In the genomic region with DNA sequence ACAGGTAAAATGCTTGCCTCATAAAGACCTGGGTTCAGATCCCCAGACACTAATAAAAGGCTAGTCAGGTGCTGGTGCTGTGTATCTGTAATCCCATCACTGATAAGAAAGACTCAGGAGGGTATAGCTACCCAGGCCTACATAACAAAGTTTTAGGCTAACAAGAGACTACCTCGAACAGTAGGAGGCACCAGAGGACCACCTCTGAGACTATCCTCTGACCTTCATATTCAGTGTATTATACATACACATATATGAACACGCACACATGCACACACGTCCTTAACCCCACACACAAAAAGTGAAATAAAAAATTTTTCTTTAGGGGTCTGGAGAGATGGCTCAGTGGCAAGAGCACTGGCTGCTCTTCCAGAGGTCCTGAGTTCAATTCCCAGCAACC, we compare ENCODE assay signal across 20 mouse cellular contexts. TPM values are rescaled to one million over a fixed set of nuclear protein-coding genes. Genes with fewer than 3 reads are reported as not detected.
DNase-seq lines count a peak whose midpoint lies in the region; ATAC-seq and TF ChIP-seq lines count a peak whose summit lies in the region.
"Had no signal": no experiment of that assay in that cellular context is flagged by ENCODE, and none has a peak within 500 bp of the region (broad histone marks: within the 10 kb centered on the region; RNA-seq: fewer than 3 reads in every experiment).

No protein-coding gene starts in this region.

- H3K4me1 ChIP-seq in neural tube, embryonic 15.5 days = peaks cover 12% of the 10 kb centered on the region
- peaks cover 6% of the 10 kb centered on the region; the same call in 1 of the 2 replicates for H3K4me1 ChIP-seq in heart, embryonic 11.5 days (ENCODE audit: control insufficient read depth, insufficient read depth, low read length)
- H3K4me1 ChIP-seq: hindbrain, embryonic 15.5 days had no signal

- no peaks in the 10 kb centered on the region for H3K36me3 ChIP-seq in neural tube, embryonic 15.5 days
- H3K36me3 ChIP-seq in heart, embryonic 11.5 days (ENCODE audit: control insufficient read depth, insufficient read depth, low read length) = no peaks in the 10 kb centered on the region
- H3K36me3 ChIP-seq: embryonic facial prominence, embryonic 12.5 days; forebrain, embryonic 10.5 days; hindbrain, embryonic 15.5 days; neural tube, embryonic 13.5 days had no signal

- no peaks in the 10 kb centered on the region for H3K9me3 ChIP-seq in neural tube, embryonic 15.5 days (replicated peaks)
- no peaks in the 10 kb centered on the region for H3K9me3 ChIP-seq in heart, embryonic 11.5 days (replicated peaks; ENCODE audit: control insufficient read depth, low read length)
- H3K9me3 ChIP-seq: embryonic facial prominence, embryonic 12.5 days; forebrain, embryonic 10.5 days; hindbrain, embryonic 15.5 days; neural tube, embryonic 13.5 days had no signal

- ATAC-seq in neural tube, embryonic 15.5 days (ENCODE audit: low FRiP score) = no peak
- no peak for ATAC-seq in heart, embryonic 11.5 days (replicated peaks; ENCODE audit: insufficient number of reproducible peaks, low FRiP score, low TSS enrichment)
- ATAC-seq: midbrain, embryonic 16.5 days had no signal

- WGBS in neural tube, embryonic 15.5 days = 88% methylated on average over 3 of the region's 3 CpGs
- WGBS in heart, embryonic 11.5 days (ENCODE audit: insufficient replicate concordance) = 75% methylated on average over 3 of the region's 3 CpGs

- H3K4me2 ChIP-seq in neural tube, embryonic 15.5 days = no peak overlapping the region
- no peak overlapping the region for H3K4me2 ChIP-seq in heart, embryonic 11.5 days
- H3K4me2 ChIP-seq: embryonic facial prominence, embryonic 12.5 days; hindbrain, embryonic 15.5 days; neural tube, embryonic 13.5 days had no signal

- TF ChIP-seq CTCF in layer of hippocampus, adult 2 months (conservative IDR thresholded peaks at IDR 0.05) = peak; percentile 49; the same call in 1 of the 2 replicates

- no peak overlapping the region for H3K4me3 ChIP-seq in layer of hippocampus, adult 2 months
- no peak overlapping the region for H3K4me3 ChIP-seq in neural tube, embryonic 15.5 days (replicated peaks)
- H3K4me3 ChIP-seq in heart, embryonic 11.5 days (ENCODE audit: low read depth, low read length) = no peak overlapping the region
- H3K4me3 ChIP-seq: embryonic facial prominence, embryonic 12.5 days; forebrain, embryonic 10.5 days; hindbrain, embryonic 15.5 days; neural tube, embryonic 13.5 days had no signal

- no peak overlapping the region for H3K9ac ChIP-seq in neural tube, embryonic 15.5 days (replicated peaks)
- H3K9ac ChIP-seq in heart, embryonic 11.5 days (ENCODE audit: low read depth, low read length) = no peak overlapping the region
- H3K9ac ChIP-seq: embryonic facial prominence, embryonic 12.5 days; hindbrain, embryonic 15.5 days; neural tube, embryonic 13.5 days had no signal

- DNase-seq in layer of hippocampus, adult 2 months (ENCODE audit: low spot score in 2 of 2) = no peak
- no peak for DNase-seq in layer of hippocampus, postnatal 10 days (ENCODE audit: low spot score in 2 of 2)
- peak; percentile 21 to 29 for DNase-seq in spleen, postnatal 36 days (ENCODE audit: low spot score in 2 of 2)
- no peak for DNase-seq in spleen, postnatal 14 days (ENCODE audit: low spot score in 2 of 2)
- DNase-seq in T-cell, adult 2 months (ENCODE audit: low spot score) = peak; percentile 23
- DNase-seq in thymus, postnatal 36 days = peak; percentile 35 to 37
- DNase-seq: adrenal gland, postnatal 36 days; cerebellum, postnatal 25 days; heart, postnatal 10 days; kidney, postnatal 10 days; layer of hippocampus, postnatal 36 days had no signal

- H3K27ac ChIP-seq in layer of hippocampus, adult 2 months = no peak overlapping the region
- no peak overlapping the region for H3K27ac ChIP-seq in neural tube, embryonic 15.5 days (replicated peaks)
- H3K27ac ChIP-seq in heart, embryonic 11.5 days (ENCODE audit: low read depth, low read length) = no peak overlapping the region
- H3K27ac ChIP-seq: embryonic facial prominence, embryonic 12.5 days; forebrain, embryonic 10.5 days; hindbrain, embryonic 15.5 days; macrophage; neural tube, embryonic 13.5 days had no signal

- no peaks in the 10 kb centered on the region for H3K27me3 ChIP-seq in neural tube, embryonic 15.5 days (replicated peaks)
- H3K27me3 ChIP-seq in heart, embryonic 11.5 days (ENCODE audit: control insufficient read depth, insufficient read depth, low read length) = no peaks in the 10 kb centered on the region
- H3K27me3 ChIP-seq: embryonic facial prominence, embryonic 12.5 days; hindbrain, embryonic 15.5 days; neural tube, embryonic 13.5 days had no signal

RNA-seq across cellular contexts. Expression of a gene that starts 2.8 kb away (rescaled TPM):
- 1 to 10 TPM; 1.9 to 2.0 TPM for total RNA-seq in layer of hippocampus, adult 2 months (2021)
- 1 to 10 TPM; 2.3 to 2.4 TPM for total RNA-seq in layer of hippocampus, postnatal 10 days (2021)
- 6.0 and 7.1 TPM in 2 replicates for polyA plus RNA-seq in neural tube, embryonic 15.5 days (2015; fragmentation: Nextera tagmentation; extraction: Ambion mirVana)
- 7.6 and 8.5 TPM in 2 replicates for polyA plus RNA-seq in heart, embryonic 11.5 days (2014; fragmentation: Nextera tagmentation; extraction: Ambion mirVana)

RNA-seq across cellular contexts. Expression of a gene that starts 11.5 kb away (rescaled TPM):
- under 1 TPM in 1 of 2 experiments, not detected in 1; 0.23 TPM for total RNA-seq in layer of hippocampus, adult 2 months (2021)
- under 1 TPM in 1 of 2 experiments, not detected in 1; 0.27 TPM for total RNA-seq in layer of hippocampus, postnatal 10 days (2021)
- not detected in 2 replicates for polyA plus RNA-seq in neural tube, embryonic 15.5 days (2015; fragmentation: Nextera tagmentation; extraction: Ambion mirVana)
- polyA plus RNA-seq in heart, embryonic 11.5 days (2014; fragmentation: Nextera tagmentation; extraction: Ambion mirVana) = 0.20 TPM in 1 of 2 replicates, not detected in the other
- polyA plus RNA-seq: forebrain, embryonic 10.5 days; hindbrain, embryonic 15.5 days; limb, embryonic 11.5 days; macrophage; midbrain, embryonic 16.5 days; neural tube, embryonic 13.5 days had no signal

RNA-seq across cellular contexts. Expression of a gene that starts 20.3 kb away (rescaled TPM):
- 10 to 100 TPM; 31.2 to 32.0 TPM for total RNA-seq in layer of hippocampus, adult 2 months (2021)
- 10 to 100 TPM; 35.3 to 35.8 TPM for total RNA-seq in layer of hippocampus, postnatal 10 days (2021)
- 46.3 and 48.9 TPM in 2 replicates for polyA plus RNA-seq in neural tube, embryonic 15.5 days (2015; fragmentation: Nextera tagmentation; extraction: Ambion mirVana)
- polyA plus RNA-seq in heart, embryonic 11.5 days (2014; fragmentation: Nextera tagmentation; extraction: Ambion mirVana) = 31.6 and 31.8 TPM in 2 replicates

RNA-seq across cellular contexts. Expression of a gene that starts 20.4 kb away (rescaled TPM):
- total RNA-seq in layer of hippocampus, adult 2 months (2021) = 100 to 1,000 TPM; 178 to 179 TPM
- 100 to 1,000 TPM; 138 to 144 TPM for total RNA-seq in layer of hippocampus, postnatal 10 days (2021)
- 133 and 140 TPM in 2 replicates for polyA plus RNA-seq in neural tube, embryonic 15.5 days (2015; fragmentation: Nextera tagmentation; extraction: Ambion mirVana)
- polyA plus RNA-seq in heart, embryonic 11.5 days (2014; fragmentation: Nextera tagmentation; extraction: Ambion mirVana) = 31.9 and 37.7 TPM in 2 replicates

RNA-seq across cellular contexts. Expression of a gene that starts 46.2 kb away (rescaled TPM):
- 10 to 100 TPM; 31.9 to 41.8 TPM for total RNA-seq in layer of hippocampus, adult 2 months (2021)
- 10 to 100 TPM; 25.5 to 27.3 TPM for total RNA-seq in layer of hippocampus, postnatal 10 days (2021)
- polyA plus RNA-seq in neural tube, embryonic 15.5 days (2015; fragmentation: Nextera tagmentation; extraction: Ambion mirVana) = 37.3 and 40.0 TPM in 2 replicates
- polyA plus RNA-seq in heart, embryonic 11.5 days (2014; fragmentation: Nextera tagmentation; extraction: Ambion mirVana) = 31.9 and 33.8 TPM in 2 replicates

Comparison
In these comparisons a context has a peak if more than half of its experiments do, and no peak if none do; other contexts are left out.
1. DNase-seq: peak in spleen, postnatal 36 days (2 of 2), T-cell, adult 2 months (single experiment) and thymus, postnatal 36 days (2 of 2); none in layer of hippocampus, adult 2 months (0 of 2), layer of hippocampus, postnatal 10 days (0 of 2) and spleen, postnatal 14 days (0 of 2).